Mouse (Mus musculus): Measurements from ENCODE around the gene Zfp599. TPM values are rescaled to one million over a fixed set of nuclear protein-coding genes. Genes with fewer than 3 reads are reported as not detected.
A peak's percentile ranks its signal among the peaks of the same experiment; 100 is the strongest.
"Not testable (repeated sequence)": the region's sequence is repeated elsewhere in the genome, so short reads cannot be mapped to it uniquely, and the experiment has no call there.

Zfp599 gene
- polyA plus RNA-seq, 1 experiment from 2014 or later = 4.1 TPM

DNA sequence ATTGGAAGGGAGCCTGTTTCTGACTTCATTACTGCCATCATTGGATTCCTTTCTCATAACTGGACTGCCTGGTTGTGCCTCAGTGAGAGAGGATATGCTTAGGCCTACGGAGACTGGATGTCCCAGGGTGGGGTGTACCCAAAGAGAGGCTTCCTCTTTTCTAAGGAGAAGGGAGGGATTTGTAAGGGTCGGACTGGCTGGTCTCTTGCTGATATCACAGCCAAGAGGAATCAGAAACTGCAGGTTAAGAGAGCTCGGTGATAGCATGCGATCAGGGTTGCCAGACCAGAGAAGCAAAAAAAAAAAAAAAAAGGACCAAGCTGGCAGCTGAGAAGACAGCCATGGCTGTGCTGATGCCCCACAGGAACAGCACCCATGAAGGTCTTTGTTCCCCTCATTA lies 3.1 kb downstream of the Zfp599 start:
- H3K27ac ChIP-seq (ENCODE audit: poor library complexity, severe bottlenecking) = no peak overlapping the region
- H3K27me3 ChIP-seq (replicated peaks) = no peaks in the 10 kb centered on the region
- peaks cover 46% of the 10 kb centered on the region for H3K36me3 ChIP-seq
- no peak overlapping the region for H3K9ac ChIP-seq
- 0 out of 2 replicates have a peak, but pooled peaks cover 8% of the 10 kb centered on the region for H3K4me1 ChIP-seq (replicated peaks)
- 89% methylated on average over 4 of the region's 4 CpGs for WGBS
- H3K4me3 ChIP-seq = no peak overlapping the region
- peaks cover 18% of the 10 kb centered on the region for H3K9me3 ChIP-seq (replicated peaks)
- H3K4me2 ChIP-seq = no peak overlapping the region
- no peak for ATAC-seq (ENCODE audit: insufficient number of reproducible peaks, low FRiP score)

DNA sequence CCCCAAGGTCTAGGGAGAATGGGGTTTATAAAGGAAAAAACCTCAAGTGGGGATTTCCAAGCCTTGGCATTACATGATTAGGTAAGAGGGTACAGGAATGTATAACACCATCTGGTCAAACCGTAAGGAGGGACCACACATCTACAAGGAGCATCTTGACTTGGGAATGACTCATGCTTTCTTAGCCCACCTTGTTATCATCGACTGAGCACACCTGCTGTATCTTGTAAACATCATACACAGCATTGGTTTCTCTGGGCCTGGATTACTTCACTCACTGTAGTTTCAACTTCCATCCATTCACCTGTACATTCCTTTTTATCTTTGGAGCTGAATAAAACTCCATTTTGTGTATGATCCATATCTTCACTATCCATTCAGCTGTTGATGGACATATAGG lies 15.5 kb downstream of the Zfp599 start:
- H3K36me3 ChIP-seq = peaks cover 93% of the 10 kb centered on the region
- H3K4me2 ChIP-seq = no peak overlapping the region
- no peak overlapping the region for H3K9ac ChIP-seq
- H3K4me1 ChIP-seq (replicated peaks) = no peaks in the 10 kb centered on the region
- ATAC-seq (ENCODE audit: insufficient number of reproducible peaks, low FRiP score) = no peak
- 91% methylated on average over 2 of the region's 2 CpGs for WGBS
- H3K27me3 ChIP-seq (replicated peaks) = no peaks in the 10 kb centered on the region
- no peak overlapping the region for H3K4me3 ChIP-seq
- H3K9me3 ChIP-seq (replicated peaks) = peaks cover 34% of the 10 kb centered on the region
- no peak overlapping the region for H3K27ac ChIP-seq (ENCODE audit: poor library complexity, severe bottlenecking)

DNA sequence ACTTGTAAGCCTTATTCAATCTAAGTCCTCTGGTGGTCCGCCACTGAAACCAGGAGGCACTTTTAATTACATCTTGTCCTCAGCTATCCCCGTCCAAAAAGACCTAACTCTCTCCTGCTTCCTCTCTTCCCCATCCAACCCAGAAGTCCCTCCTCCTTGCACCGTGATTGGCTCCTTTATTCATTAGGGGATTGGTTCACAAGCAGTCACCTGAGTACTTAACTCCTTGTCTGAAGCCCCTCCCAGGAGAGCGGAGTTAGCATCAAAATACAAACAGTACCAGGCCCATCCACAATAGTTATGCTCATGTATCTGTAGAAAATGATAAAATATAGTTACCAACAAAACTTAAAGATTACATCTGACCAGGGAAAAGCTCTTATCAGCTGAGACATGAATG lies 19.7 kb downstream of the Zfp599 start:
- 94% methylated on average over 4 of the region's 4 CpGs for WGBS
- Histone ChIP-seq H3K4me2 (no peak overlapping the region), H3K36me3 (peaks cover 89% of the 10 kb centered on the region), H3K4me3 (no peak overlapping the region), H3K27me3 (replicated peaks) (no peaks in the 10 kb centered on the region), H3K4me1 (replicated peaks) (no peaks in the 10 kb centered on the region), H3K9ac (no peak overlapping the region), H3K9me3 (replicated peaks) (peaks cover 24% of the 10 kb centered on the region), H3K27ac (ENCODE audit: poor library complexity, severe bottlenecking) (no peak overlapping the region)
- ATAC-seq (ENCODE audit: insufficient number of reproducible peaks, low FRiP score) = no peak

DNA sequence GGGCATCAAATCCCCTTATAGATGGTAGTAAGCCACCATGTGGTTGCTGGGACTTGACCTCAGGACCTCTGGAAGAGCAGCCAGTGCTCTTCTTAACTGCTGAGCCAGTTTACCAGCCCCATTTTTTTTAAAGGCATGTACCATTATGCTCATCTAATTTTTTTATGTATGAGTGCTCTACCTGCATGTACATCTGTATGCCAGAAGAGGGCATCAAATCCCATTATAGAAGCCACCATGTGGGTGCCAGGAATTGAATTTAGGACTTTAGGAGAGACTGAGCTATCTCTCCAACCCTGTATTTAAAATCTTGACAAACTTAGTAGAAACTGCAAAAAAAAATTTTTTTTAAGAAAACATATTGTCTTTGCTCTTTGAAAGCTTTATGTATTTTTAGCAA lies 29.1 kb downstream of the Zfp599 start:
- no peak overlapping the region for H3K27ac ChIP-seq (ENCODE audit: poor library complexity, severe bottlenecking)
- H3K4me3 ChIP-seq = no peak overlapping the region
- peaks cover 8% of the 10 kb centered on the region for H3K9me3 ChIP-seq (replicated peaks)
- no peak for ATAC-seq (ENCODE audit: insufficient number of reproducible peaks, low FRiP score)
- peaks cover 13% of the 10 kb centered on the region for H3K36me3 ChIP-seq
- no peaks in the 10 kb centered on the region for H3K27me3 ChIP-seq (replicated peaks)
- H3K4me1 ChIP-seq (replicated peaks) = peaks cover 18% of the 10 kb centered on the region
- no peak overlapping the region for H3K9ac ChIP-seq
- H3K4me2 ChIP-seq = no peak overlapping the region

DNA sequence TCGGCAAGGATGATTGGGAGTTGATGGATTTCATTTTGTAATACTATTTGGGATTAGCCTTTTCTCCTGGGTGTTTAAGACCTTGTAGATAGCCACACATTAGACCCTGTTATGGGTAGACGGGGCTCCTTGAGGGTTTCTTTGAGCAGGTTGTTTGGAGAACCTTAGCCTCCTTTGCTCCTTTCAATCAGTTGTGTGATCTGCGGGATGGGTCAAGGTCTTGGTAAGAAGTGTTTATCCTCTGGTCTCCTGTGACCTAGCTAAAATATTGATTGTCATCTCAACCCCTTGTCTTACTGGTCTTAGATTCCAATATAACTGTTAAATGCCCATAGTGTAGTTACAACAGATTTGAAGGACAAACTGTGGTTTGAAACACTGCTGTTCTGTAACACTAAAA lies 29.6 kb downstream of the Zfp599 start:
- H3K9me3 ChIP-seq (replicated peaks) = 0 out of 2 replicates have a peak, but pooled peaks cover 3% of the 10 kb centered on the region
- no peak overlapping the region for H3K9ac ChIP-seq
- H3K27ac ChIP-seq (ENCODE audit: poor library complexity, severe bottlenecking) = no peak overlapping the region
- peaks cover 18% of the 10 kb centered on the region for H3K4me1 ChIP-seq (replicated peaks)
- ATAC-seq (ENCODE audit: insufficient number of reproducible peaks, low FRiP score) = no peak
- WGBS = 84% methylated on average over 3 of the region's 3 CpGs
- no peak overlapping the region for H3K4me2 ChIP-seq
- H3K4me3 ChIP-seq = no peak overlapping the region
- peaks cover 8% of the 10 kb centered on the region for H3K36me3 ChIP-seq
- H3K27me3 ChIP-seq (replicated peaks) = no peaks in the 10 kb centered on the region

DNA sequence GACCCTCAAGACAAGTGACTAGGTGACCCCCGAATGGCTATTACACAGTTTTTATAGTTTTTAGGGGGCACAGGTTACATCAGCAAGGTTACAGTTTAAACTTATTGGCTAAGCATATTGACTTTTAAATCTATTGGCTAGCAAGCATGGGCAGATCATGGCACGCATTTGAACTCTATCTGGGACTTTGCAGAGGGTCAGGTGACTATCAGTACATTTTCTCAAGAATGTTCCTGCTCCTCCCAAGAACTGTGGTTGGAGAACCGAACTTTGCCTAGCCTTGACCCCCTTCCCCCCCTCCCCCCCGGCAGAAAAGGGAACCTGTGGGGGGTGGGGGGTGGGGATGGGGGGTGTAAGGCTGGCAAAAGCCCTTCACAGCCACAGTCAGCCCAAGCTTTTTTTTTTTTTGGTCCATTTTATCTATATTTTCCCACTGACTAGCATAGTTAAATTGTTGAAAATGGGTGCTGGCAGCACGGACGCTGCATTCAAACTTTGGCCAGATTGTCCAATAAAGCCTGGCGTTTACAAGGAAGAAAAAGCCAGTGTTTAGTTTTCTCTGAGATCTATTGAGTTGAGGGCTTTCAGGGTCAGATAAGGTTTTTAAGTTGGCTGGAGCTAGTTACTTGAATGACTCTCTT lies 30.2 kb downstream of the Zfp599 start:
- ATAC-seq (ENCODE audit: insufficient number of reproducible peaks, low FRiP score) = no peak
- 70% methylated on average over 7 of the region's 7 CpGs for WGBS

DNA sequence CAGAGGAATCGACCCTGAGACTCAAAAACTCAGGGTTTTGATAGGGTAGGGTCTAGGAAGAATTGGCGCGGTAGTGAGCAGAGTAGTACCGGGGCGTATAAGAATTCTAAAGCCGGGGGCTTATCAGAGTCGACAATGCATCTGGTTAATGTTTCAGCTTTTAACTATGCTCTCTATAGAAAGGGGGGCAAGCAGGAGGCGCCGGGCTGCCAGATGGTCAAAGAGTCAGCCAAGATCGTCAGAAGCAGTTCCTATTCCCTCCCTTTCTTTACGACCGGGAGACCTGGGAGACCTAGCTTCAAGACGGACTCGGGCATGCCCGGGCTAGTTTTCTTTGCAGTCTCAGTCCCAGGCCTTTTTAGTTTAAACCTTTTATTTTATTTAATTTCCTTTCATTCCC lies 32.8 kb downstream of the Zfp599 start:
- H3K4me2 ChIP-seq = peak overlapping the region; percentile 87
- peak overlapping the region; percentile 18; the same call in 1 of the 2 replicates for H3K4me3 ChIP-seq
- peaks cover 4% of the 10 kb centered on the region; the same call in 1 of the 2 replicates for H3K36me3 ChIP-seq
- no peaks in the 10 kb centered on the region for H3K9me3 ChIP-seq (replicated peaks)
- no peak overlapping the region for H3K9ac ChIP-seq
- H3K4me1 ChIP-seq (replicated peaks) = peaks cover 14% of the 10 kb centered on the region
- no peaks in the 10 kb centered on the region for H3K27me3 ChIP-seq (replicated peaks)
- 62% methylated on average over 15 of the region's 15 CpGs for WGBS
- peak overlapping the region; percentile 60 for H3K27ac ChIP-seq (ENCODE audit: poor library complexity, severe bottlenecking)
- no peak for ATAC-seq (ENCODE audit: insufficient number of reproducible peaks, low FRiP score)

More for the DNA sequence above, 30.2 kb downstream of the Zfp599 start:
- H3K9ac ChIP-seq = no peak overlapping the region
- H3K4me3 ChIP-seq = no peak overlapping the region
- no peaks in the 10 kb centered on the region for H3K9me3 ChIP-seq (replicated peaks)
- peaks cover 4% of the 10 kb centered on the region for H3K36me3 ChIP-seq
- H3K4me1 ChIP-seq (replicated peaks) = peaks cover 18% of the 10 kb centered on the region
- H3K27me3 ChIP-seq (replicated peaks) = no peaks in the 10 kb centered on the region
- H3K27ac ChIP-seq (ENCODE audit: poor library complexity, severe bottlenecking) = no peak overlapping the region
- no peak overlapping the region for H3K4me2 ChIP-seq

DNA sequence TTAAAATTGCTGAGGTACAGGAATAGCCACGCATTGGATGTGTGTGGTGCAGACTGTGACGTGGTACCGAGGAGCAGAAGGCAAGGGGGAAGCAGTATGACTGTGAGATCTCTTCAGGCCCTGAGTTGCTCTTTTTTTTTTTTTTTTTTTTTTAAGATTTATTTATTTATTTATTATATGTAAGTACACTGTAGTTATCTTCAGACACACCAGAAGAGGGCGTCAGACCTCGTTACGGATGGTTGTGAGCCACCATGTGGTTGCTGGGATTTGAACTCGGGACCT lies 33.4 kb downstream of the Zfp599 start:
- H3K9ac ChIP-seq = peak overlapping the region; percentile 89; the same call in 1 of the 2 replicates
- not testable (repeated sequence) for H3K9me3 ChIP-seq (replicated peaks); H3K36me3 ChIP-seq; ATAC-seq (ENCODE audit: insufficient number of reproducible peaks, low FRiP score); H3K27me3 ChIP-seq (replicated peaks)
- peak overlapping the region; percentile 96 for H3K27ac ChIP-seq (ENCODE audit: poor library complexity, severe bottlenecking)
- H3K4me3 ChIP-seq = peak overlapping the region; percentile 89
- 50% methylated on average over 7 of the region's 7 CpGs for WGBS
- H3K4me2 ChIP-seq = peak overlapping the region; percentile 87
- peaks cover 10% of the 10 kb centered on the region for H3K4me1 ChIP-seq (replicated peaks)

DNA sequence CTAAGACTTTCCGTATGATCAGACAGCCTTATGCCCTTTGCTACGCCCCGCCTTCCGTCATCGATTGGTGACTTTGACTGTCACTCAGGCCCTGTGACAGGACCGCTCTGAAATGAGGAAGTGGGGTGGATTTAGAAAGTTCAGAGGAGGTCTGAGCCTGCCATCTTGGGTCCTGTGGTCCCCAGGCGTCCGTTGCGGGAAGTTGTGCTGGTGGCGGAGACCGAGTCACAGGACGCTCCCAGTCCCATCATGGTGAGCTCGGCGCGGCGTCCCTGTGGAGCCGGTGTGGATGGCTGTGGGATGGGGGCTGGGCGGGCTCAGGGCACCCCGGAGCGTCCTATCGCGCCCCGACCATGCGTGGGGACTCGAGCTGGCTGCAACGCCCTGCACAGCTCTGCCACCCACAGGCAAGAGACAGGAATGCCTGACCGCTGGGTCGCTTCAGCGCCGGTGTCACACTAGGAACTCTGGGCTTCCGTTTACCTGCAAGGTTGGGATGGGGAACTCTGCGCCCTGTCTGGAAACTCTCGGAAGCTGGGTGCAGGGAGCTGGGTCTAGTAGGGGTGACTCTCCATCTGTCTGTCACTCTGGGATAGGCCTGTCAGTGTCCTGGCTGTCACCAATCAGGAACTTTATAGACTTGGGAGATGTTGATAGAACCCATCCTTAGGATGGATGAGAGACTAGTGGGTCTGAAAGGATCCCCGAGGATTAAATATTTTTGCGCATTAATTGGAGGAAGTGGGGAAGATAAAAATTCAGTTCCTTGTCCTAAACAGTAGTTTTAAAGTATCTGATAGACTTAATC lies 33.9 kb downstream of the Zfp599 start, which contains the start of gene Zfp809:
TSS of gene Zfp809 (plus strand) at position 134 of the 808 bp plus-strand sequence.
- Histone ChIP-seq H3K4me1 (replicated peaks) (peaks cover 8% of the 10 kb centered on the region; the same call in 1 of the 2 replicates), H3K27ac (ENCODE audit: poor library complexity, severe bottlenecking) (peak within 1 kb of the TSS; percentile 96), H3K9me3 (replicated peaks) (no peaks in the 10 kb centered on the region), H3K27me3 (replicated peaks) (no peaks in the 10 kb centered on the region), H3K4me2 (peak within 1 kb of the TSS; percentile 87), H3K36me3 (peaks cover 4% of the 10 kb centered on the region; the same call in 1 of the 2 replicates), H3K9ac (peak within 1 kb of the TSS; percentile 89), H3K4me3 (peak within 1 kb of the TSS; percentile 89)
- ATAC-seq (ENCODE audit: insufficient number of reproducible peaks, low FRiP score) = peak; percentile 98
- under 1% methylated on average over 35 of the region's 35 CpGs for WGBS

DNA sequence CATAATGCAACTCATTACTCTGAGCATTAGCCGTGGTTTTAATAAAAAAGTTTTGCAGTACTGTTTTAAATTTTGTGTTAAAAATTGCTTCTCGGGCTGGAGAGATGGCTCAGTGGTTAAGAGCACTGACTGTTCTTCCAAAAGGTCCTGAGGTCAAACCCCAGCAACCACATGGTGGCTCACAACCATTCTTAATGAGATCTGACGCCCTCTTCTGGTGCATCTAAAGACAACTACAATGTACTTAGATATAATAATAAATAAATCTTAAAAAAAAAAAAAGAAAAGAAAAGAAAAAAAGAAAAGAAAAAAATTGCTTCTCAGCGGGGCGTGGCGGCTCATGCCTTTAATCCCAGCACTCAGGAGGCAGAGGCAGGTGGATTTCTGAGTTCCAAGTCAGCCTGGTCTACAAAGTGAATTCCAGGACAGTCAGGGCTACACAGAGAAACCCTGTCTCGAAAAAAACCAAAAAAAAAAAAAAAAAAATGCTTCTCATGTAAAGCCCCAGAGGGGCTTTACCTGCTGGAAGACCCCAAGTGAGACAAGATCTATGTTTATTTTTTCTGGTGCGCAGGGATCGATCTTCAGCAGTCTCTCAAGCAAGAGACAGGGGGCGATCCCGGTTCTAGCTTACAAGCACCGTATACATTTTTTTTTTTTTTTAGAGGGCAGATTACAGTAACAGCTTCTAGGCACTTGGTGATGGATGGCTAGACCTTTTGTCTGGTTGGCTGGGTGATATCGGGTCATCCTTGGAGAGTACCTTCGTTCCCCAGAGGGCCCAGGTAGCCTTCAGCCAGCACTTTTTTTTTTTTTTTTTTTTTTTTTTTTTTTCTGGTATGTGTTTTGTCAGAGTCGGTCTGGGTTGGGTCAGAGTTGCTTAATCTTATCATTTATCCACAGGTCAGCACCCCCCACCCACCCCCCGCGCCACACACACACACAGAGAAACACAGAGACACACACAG lies 34.9 kb downstream of the Zfp599 start:
- peaks cover 4% of the 10 kb centered on the region; the same call in 1 of the 2 replicates for H3K36me3 ChIP-seq
- no peaks in the 10 kb centered on the region for H3K27me3 ChIP-seq (replicated peaks)
- peaks cover 8% of the 10 kb centered on the region; the same call in 1 of the 2 replicates for H3K4me1 ChIP-seq (replicated peaks)
- H3K4me3 ChIP-seq = peak overlapping the region; percentile 89
- H3K9ac ChIP-seq = 0 out of 2 replicates have a peak overlapping the region, but pooled peaks have one; percentile 47
- 23% methylated on average over 16 of the region's 17 CpGs for WGBS
- H3K4me2 ChIP-seq = peak overlapping the region; percentile 87
- H3K9me3 ChIP-seq (replicated peaks) = no peaks in the 10 kb centered on the region
- 0 out of 2 replicates have a peak, but pooled peaks have one; percentile 5 for ATAC-seq (ENCODE audit: insufficient number of reproducible peaks, low FRiP score)
- peak overlapping the region; percentile 96; the same call in 1 of the 2 replicates for H3K27ac ChIP-seq (ENCODE audit: poor library complexity, severe bottlenecking)

Data from heart, embryonic 12.5 days (tissue).